Mouse (Mus musculus): ENCODE results near the gene Bckdk.

DNA sequence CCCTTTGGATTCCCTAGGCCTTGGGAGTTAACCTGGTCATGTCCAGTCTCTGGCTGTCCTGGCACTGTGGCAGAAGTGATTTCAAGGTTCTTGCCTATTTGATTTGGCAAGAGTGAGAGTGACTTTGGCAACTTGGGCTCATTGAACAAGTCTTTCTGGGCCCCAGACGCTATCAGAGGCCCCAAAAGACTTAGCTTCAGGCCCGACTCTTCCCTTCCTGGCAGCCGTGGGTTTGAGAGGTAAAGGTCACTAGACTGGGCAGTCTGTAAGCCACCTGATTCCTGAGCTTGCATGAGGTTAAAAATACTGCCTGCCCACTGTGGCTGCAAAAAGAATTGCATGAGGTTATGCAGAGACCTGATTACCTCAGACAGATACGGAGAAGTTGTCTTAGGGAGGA lies 4.8 kb downstream of the Bckdk start:
- TF ChIP-seq CTCF (IDR thresholded peaks at IDR 0.05; ENCODE audit: low read depth), result no peak
- TF ChIP-seq EP300 (IDR thresholded peaks at IDR 0.05; ENCODE audit: low read depth), result no peak

Data from heart, postnatal 0 days (tissue).